Mouse (Mus musculus) forebrain, embryonic 11.5 days (tissue): ENCODE measurements around the gene Cyp2e1. TPM values are rescaled to one million over a fixed set of nuclear protein-coding genes. Genes with fewer than 3 reads are reported as not detected.

Experiments
- ATAC-seq: fragments of 200-750 bp; cut with Nextera tagmentation; replicated peaks from 2 replicates; pipeline ENCODE4 v1.8.0; 2017; ENCODE audit warnings: moderate TSS enrichment; ENCODE audit not compliant: low FRiP score
- DNase-seq: peaks from one replicate; pipeline ENCODE4 v3.0.0-alpha.2; 2017; ENCODE audit warnings: low spot score
- H3K27ac ChIP-seq: fragments of 300-500 bp; sonication (generic); 2 replicates; pipeline ENCODE4 v1.5.1; 2014; ENCODE audit warnings: low read depth, low read length
- H3K27me3 ChIP-seq: fragments of 300-500 bp; sonication (generic); 2 replicates; pipeline ENCODE4 v1.6.1; 2014; ENCODE audit warnings: mild to moderate bottlenecking, low read length, mixed read lengths; ENCODE audit not compliant: control insufficient read depth, insufficient read depth
- H3K36me3 ChIP-seq: fragments of 300-500 bp; sonication (generic); 2 replicates; pipeline ENCODE4 v1.6.1; 2014; ENCODE audit warnings: mild to moderate bottlenecking, low read length, moderate library complexity, mixed read lengths; ENCODE audit not compliant: control insufficient read depth, insufficient read depth
- H3K4me1 ChIP-seq: fragments of 300-500 bp; sonication (generic); replicated peaks from 2 replicates; pipeline ENCODE4 v1.6.1; 2014; ENCODE audit warnings: low read length, mixed read lengths; ENCODE audit not compliant: control insufficient read depth, insufficient read depth
- H3K4me2 ChIP-seq: fragments of 300-500 bp; sonication (generic); 2 replicates; pipeline ENCODE4 v1.6.1; 2014; ENCODE audit warnings: low read depth, mild to moderate bottlenecking, low read length, moderate library complexity, mixed read lengths; ENCODE audit not compliant: severe bottlenecking
- H3K4me3 ChIP-seq: fragments of 300-500 bp; sonication (generic); 2 replicates; pipeline ENCODE4 v1.5.1; 2014; ENCODE audit warnings: low read depth, low read length
- H3K9ac ChIP-seq: fragments of 300-500 bp; sonication (generic); 2 replicates; pipeline ENCODE4 v1.6.1; 2014; ENCODE audit warnings: low read length
- H3K9me3 ChIP-seq: fragments of 300-500 bp; sonication (generic); 2 replicates; pipeline ENCODE4 v1.6.1; 2016; ENCODE audit warnings: low read length, mixed read lengths; ENCODE audit not compliant: control insufficient read depth
- WGBS: fragments of 180-500 bp; shearing (Covaris S2); extraction: QIAGEN DNeasy Blood & Tissue Kit; methylation state at CpG from one replicate; pipeline ENCODE4 v1.1.7; 2014; 5-methylcytosine and 5-hydroxymethylcytosine counted together
- polyA plus RNA-seq: library from polyadenylated mRNA; unstranded; fragments of >200 nt; fragmentation: Nextera tagmentation; extraction: Ambion mirVana; gene quantifications from 2 replicates; pipeline ENCODE4 v1.2.1, GENCODE M21; 2014

Cyp2e1 gene
- not detected in 2 replicates for polyA plus RNA-seq

- Histone ChIP-seq H3K9ac (no peak within 1 kb of the TSS), H3K4me1 (no peaks in the 10 kb centered on the region), H3K36me3 (no peaks in the 10 kb centered on the region), H3K4me2 (no peak within 1 kb of the TSS), H3K9me3 (no peaks in the 10 kb centered on the region), H3K27ac (no peak within 1 kb of the TSS), H3K4me3 (no peak within 1 kb of the TSS), H3K27me3 (no peaks in the 10 kb centered on the region)
- ATAC-seq (no peak), DNase-seq (no peak)
- 89% methylated on average over 7 of the region's 7 CpGs for WGBS
These were observed at the start of gene Cyp2e1 for GRCm38 (mm10) chr7:140763447-140764020. Gene Cyp2e1 (plus strand): TSS chr7:140763739.

- H3K4me3 ChIP-seq: no peak overlapping the region
- no peak overlapping the region for H3K4me2 ChIP-seq
- no peak overlapping the region for H3K27ac ChIP-seq
- no peak overlapping the region for H3K9ac ChIP-seq
- WGBS: 88% methylated on average over 7 of the region's 7 CpGs
- ATAC-seq: no peak
- no peaks in the 10 kb centered on the region for H3K27me3 ChIP-seq
- H3K9me3 ChIP-seq: no peaks in the 10 kb centered on the region
- no peaks in the 10 kb centered on the region for H3K4me1 ChIP-seq
- H3K36me3 ChIP-seq: no peaks in the 10 kb centered on the region
- DNase-seq: no peak
These were observed 46.1 kb upstream of the Cyp2e1 start for GRCm38 (mm10) chr7:140717155-140718055.

- H3K4me2 ChIP-seq: no peak overlapping the region
- H3K4me1 ChIP-seq: no peaks in the 10 kb centered on the region
- H3K4me3 ChIP-seq: no peak overlapping the region
- H3K9ac ChIP-seq: no peak overlapping the region
- no peaks in the 10 kb centered on the region for H3K36me3 ChIP-seq
- DNase-seq: no peak
- no peak for ATAC-seq
- no peak overlapping the region for H3K27ac ChIP-seq
- no peaks in the 10 kb centered on the region for H3K9me3 ChIP-seq
- no peaks in the 10 kb centered on the region for H3K27me3 ChIP-seq
- 84% methylated on average over 6 of the region's 6 CpGs for WGBS
These were observed 42.4 kb upstream of the Cyp2e1 start for GRCm38 (mm10) chr7:140721095-140721494.

GRCm38 (mm10) chr7:140725558-140725957, 38.0 kb upstream of the Cyp2e1 start:
- ATAC-seq: no peak
- no peaks in the 10 kb centered on the region for H3K36me3 ChIP-seq
- no peak overlapping the region for H3K27ac ChIP-seq
- H3K27me3 ChIP-seq: no peaks in the 10 kb centered on the region
- no peak overlapping the region for H3K4me3 ChIP-seq
- H3K4me1 ChIP-seq: no peaks in the 10 kb centered on the region
- no peaks in the 10 kb centered on the region; the same call in 1 of the 2 replicates for H3K9me3 ChIP-seq
- no peak overlapping the region for H3K9ac ChIP-seq
- no peak overlapping the region for H3K4me2 ChIP-seq
- DNase-seq: no peak

- no peak for DNase-seq
- no peaks in the 10 kb centered on the region for H3K27me3 ChIP-seq
- no peak for ATAC-seq
- no peaks in the 10 kb centered on the region for H3K9me3 ChIP-seq
- H3K4me3 ChIP-seq: no peak overlapping the region
- no peaks in the 10 kb centered on the region for H3K36me3 ChIP-seq
- H3K4me1 ChIP-seq: no peaks in the 10 kb centered on the region
- H3K27ac ChIP-seq: no peak overlapping the region
- WGBS: 74% methylated on average over 2 of the region's 2 CpGs
- no peak overlapping the region for H3K4me2 ChIP-seq
- no peak overlapping the region for H3K9ac ChIP-seq
These were observed 30.4 kb upstream of the Cyp2e1 start for GRCm38 (mm10) chr7:140733162-140733561.

GRCm38 (mm10) chr7:140747402-140747801, 16.1 kb upstream of the Cyp2e1 start:
- Histone ChIP-seq H3K4me2 (no peak overlapping the region), H3K36me3 (no peaks in the 10 kb centered on the region), H3K4me1 (no peaks in the 10 kb centered on the region), H3K9ac (no peak overlapping the region), H3K27me3 (no peaks in the 10 kb centered on the region), H3K27ac (no peak overlapping the region), H3K9me3 (no peaks in the 10 kb centered on the region), H3K4me3 (no peak overlapping the region)
- ATAC-seq (no peak), DNase-seq (no peak)
- WGBS: 86% methylated on average over 3 of the region's 3 CpGs

- Histone ChIP-seq H3K4me1 (no peaks in the 10 kb centered on the region), H3K4me2 (no peak overlapping the region), H3K9me3 (no peaks in the 10 kb centered on the region), H3K4me3 (no peak overlapping the region), H3K36me3 (no peaks in the 10 kb centered on the region), H3K9ac (no peak overlapping the region), H3K27me3 (no peaks in the 10 kb centered on the region), H3K27ac (no peak overlapping the region)
- ATAC-seq: no peak
- WGBS: 89% methylated on average over 6 of the region's 6 CpGs
- no peak for DNase-seq
These were observed 15.3 kb upstream of the Cyp2e1 start for GRCm38 (mm10) chr7:140748116-140748826.

GRCm38 (mm10) chr7:140748827-140749160, 14.7 kb upstream of the Cyp2e1 start:
- DNase-seq (no peak), ATAC-seq (no peak)
- H3K27me3 ChIP-seq: no peaks in the 10 kb centered on the region
- H3K27ac ChIP-seq: no peak overlapping the region
- no peak overlapping the region for H3K9ac ChIP-seq
- H3K9me3 ChIP-seq: no peaks in the 10 kb centered on the region
- no peaks in the 10 kb centered on the region for H3K36me3 ChIP-seq
- H3K4me3 ChIP-seq: no peak overlapping the region
- no peaks in the 10 kb centered on the region for H3K4me1 ChIP-seq
- 91% methylated on average over 3 of the region's 3 CpGs for WGBS
- H3K4me2 ChIP-seq: no peak overlapping the region
